Mouse (Mus musculus) lung, adult 2 months (tissue): ENCODE data around the gene Hrk.

Source experiments
- CTCF ChIP-seq: fragments of 200-500 bp; IDR thresholded peaks from 2 replicates; pipeline ENCODE4 v1.5.1; 2011; ENCODE audit warnings: mild to moderate bottlenecking, low read length, control low read depth; ENCODE audit not compliant: insufficient read depth
- POLR2A ChIP-seq: fragments of 200-500 bp; IDR thresholded peaks from 2 replicates; pipeline ENCODE4 v1.6.1; 2011; ENCODE audit warnings: low read depth, mild to moderate bottlenecking, control low read depth, low read length, borderline replicate concordance; ENCODE audit errors: extremely low read depth

- no peak for TF ChIP-seq CTCF
- no peak for TF ChIP-seq POLR2A
Observed at GRCm38 (mm10) chr5:118118922-118119321, 45.5 kb upstream of the Hrk start.
